Mouse (Mus musculus) cerebellum, adult 2 months (tissue): ENCODE measurements around the gene Unc45a. TPM values are rescaled to one million over a fixed set of nuclear protein-coding genes. Genes with fewer than 3 reads are reported as not detected.
A peak's percentile ranks its signal among the peaks of the same experiment; 100 is the strongest.

Experiments used
- DNase-seq, 2 experiments: peaks; one replicate each; pipeline ENCODE4 v3.0.0; 2021
- H3K27ac ChIP-seq: fragments of 200-500 bp; 2 replicates; pipeline ENCODE4 v1.5.1; 2012; ENCODE audit warnings: low read length, control low read depth, inconsistent platforms; ENCODE audit not compliant: insufficient read depth
- H3K27me3 ChIP-seq: fragments of 200-500 bp; 2 replicates; pipeline ENCODE4 v1.6.1; 2012; ENCODE audit warnings: inconsistent platforms, mild to moderate bottlenecking, low read length, moderate library complexity; ENCODE audit not compliant: control insufficient read depth, insufficient read depth
- H3K4me1 ChIP-seq: fragments of 200-500 bp; 2 replicates; pipeline ENCODE4 v1.6.1; 2011; ENCODE audit warnings: low read length; ENCODE audit not compliant: control insufficient read depth, insufficient read depth
- H3K4me3 ChIP-seq: fragments of 200-500 bp; replicated peaks from 2 replicates; pipeline ENCODE3; 2011; ENCODE audit warnings: mild to moderate bottlenecking, low read depth, low read length, control low read depth; ENCODE audit not compliant: insufficient read depth
- CTCF ChIP-seq: fragments of 200-500 bp; IDR thresholded peaks from 2 replicates; pipeline ENCODE4 v1.5.1; 2011; ENCODE audit warnings: low read depth, mild to moderate bottlenecking, control low read depth, low read length, moderate library complexity, borderline replicate concordance; ENCODE audit not compliant: insufficient read depth
- POLR2A ChIP-seq: fragments of 200-500 bp; IDR thresholded peaks from 2 replicates; pipeline ENCODE4 v1.6.1; 2011; ENCODE audit warnings: low read length, control low read depth, borderline replicate concordance; ENCODE audit not compliant: insufficient read depth
- WGBS: fragments of 180-500 bp; shearing (Covaris S2); methylation state at CpG from one replicate; pipeline ENCODE4 v1.1.7; 2018; 5-methylcytosine and 5-hydroxymethylcytosine counted together
- polyA plus RNA-seq: library from polyadenylated mRNA; depleted of rRNA; stranded (reverse); fragments of >200 nt; gene quantifications from 2 replicates; pipeline ENCODE4 v1.2.3, GENCODE M21; 2012

Gene Unc45a
- polyA plus RNA-seq, 1 experiment = 81.8 TPM

DNA sequence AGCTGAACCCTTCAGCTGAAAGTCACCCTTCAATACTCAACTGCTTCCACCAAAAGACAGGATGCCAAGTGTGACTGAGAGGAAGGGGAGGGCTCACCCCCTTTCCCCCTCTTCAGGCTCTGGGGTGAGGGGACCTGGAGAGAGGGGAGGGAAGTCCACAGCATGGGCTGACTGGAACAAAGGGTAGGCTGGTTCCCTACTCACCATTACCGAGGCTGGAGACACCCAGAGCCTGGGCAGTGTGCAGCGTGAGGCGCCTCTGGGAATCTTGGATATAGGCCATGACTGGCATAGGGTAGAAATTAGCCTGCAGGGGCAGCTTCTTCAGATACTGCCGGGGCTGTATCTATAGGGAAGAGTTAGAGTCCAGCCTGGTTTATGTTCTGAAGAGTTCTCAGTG lies 17.2 kb upstream of the Unc45a start:
- 5% methylated on average over 4 of the region's 4 CpGs for WGBS
- TF ChIP-seq POLR2A (no peak), CTCF (no peak)
- H3K27ac ChIP-seq = no peak overlapping the region
- no peak for DNase-seq
- H3K4me1 ChIP-seq = peaks cover 11% of the 10 kb centered on the region
- no peak overlapping the region for H3K4me3 ChIP-seq
- no peaks in the 10 kb centered on the region for H3K27me3 ChIP-seq

DNA sequence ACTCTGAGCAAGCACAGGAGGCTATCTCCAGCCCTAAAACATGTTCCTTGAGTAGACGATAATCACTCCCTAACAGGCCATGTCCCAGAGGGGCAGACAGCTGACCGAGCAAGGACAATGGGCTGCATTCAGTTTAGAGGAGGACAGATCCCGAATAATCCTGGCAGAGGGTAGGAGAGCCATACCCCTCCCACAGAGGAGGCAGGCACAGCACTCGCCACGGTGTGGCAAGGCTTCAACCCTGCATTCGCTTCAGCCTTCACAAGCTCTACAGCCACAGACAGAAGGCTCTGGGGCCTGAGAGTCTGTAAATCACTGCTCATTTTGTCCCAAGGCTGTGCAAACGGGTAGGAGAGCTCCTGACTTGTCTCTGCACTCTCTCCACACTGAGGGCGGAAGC lies 16.4 kb upstream of the Unc45a start:
- peaks cover 11% of the 10 kb centered on the region for H3K4me1 ChIP-seq
- TF ChIP-seq CTCF (no peak), POLR2A (no peak)
- 23% methylated on average over 8 of the region's 8 CpGs for WGBS
- peak overlapping the region; percentile 34; the same call in 1 of the 2 replicates for H3K27ac ChIP-seq
- peak in 1 of 2 experiments; percentile 43 for DNase-seq
- H3K4me3 ChIP-seq = no peak overlapping the region
- H3K27me3 ChIP-seq = no peaks in the 10 kb centered on the region

- TF ChIP-seq POLR2A (no peak), CTCF (no peak)
- Histone ChIP-seq H3K4me3 (no peak overlapping the region), H3K27ac (peak overlapping the region; percentile 26), H3K4me1 (peaks cover 11% of the 10 kb centered on the region), H3K27me3 (no peaks in the 10 kb centered on the region)
- DNase-seq = peak in 1 of 2 experiments; percentile 45
- WGBS = 36% methylated on average over 13 of the region's 13 CpGs
Observed at GRCm38 (mm10) chr7:80356351-80356750, 15.5 kb upstream of the Unc45a start.

GRCm38 (mm10) chr7:80352920-80353319 lies 12.1 kb upstream of the Unc45a start:
- Histone ChIP-seq H3K4me3 (no peak overlapping the region), H3K27ac (no peak overlapping the region), H3K27me3 (no peaks in the 10 kb centered on the region), H3K4me1 (peaks cover 11% of the 10 kb centered on the region)
- WGBS = 84% methylated on average over 8 of the region's 8 CpGs
- no peak for DNase-seq
- no peak for TF ChIP-seq POLR2A
- no peak for TF ChIP-seq CTCF

DNA sequence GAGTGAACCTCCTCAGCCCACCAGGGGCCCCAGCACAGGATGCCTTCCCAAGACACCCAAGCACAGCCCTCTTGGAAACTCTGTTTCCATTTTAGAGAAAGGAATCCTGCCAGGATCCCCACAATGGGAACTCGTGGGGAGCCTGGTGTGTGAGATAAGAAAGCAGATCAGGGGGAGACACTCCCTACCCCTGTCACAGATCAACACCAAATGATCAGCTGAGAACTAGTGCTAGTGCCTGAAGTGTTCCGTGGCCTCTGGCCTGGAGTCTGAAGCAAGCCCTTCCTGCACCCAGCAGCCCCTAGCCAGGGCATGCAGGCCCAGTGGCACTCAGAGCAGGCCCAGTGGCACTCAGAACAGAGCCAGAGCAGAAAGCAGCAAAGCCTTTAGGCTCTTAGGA lies 10.0 kb upstream of the Unc45a start:
- TF ChIP-seq CTCF = no peak
- no peak for TF ChIP-seq POLR2A
- WGBS = 79% methylated on average over 2 of the region's 2 CpGs
- Histone ChIP-seq H3K4me1 (no peaks in the 10 kb centered on the region), H3K27ac (no peak overlapping the region), H3K27me3 (no peaks in the 10 kb centered on the region), H3K4me3 (no peak overlapping the region)
- no peak for DNase-seq

- H3K27ac ChIP-seq = no peak overlapping the region
- no peak for DNase-seq
- no peak overlapping the region for H3K4me3 ChIP-seq
- peaks cover 6% of the 10 kb centered on the region for H3K4me1 ChIP-seq
- no peaks in the 10 kb centered on the region for H3K27me3 ChIP-seq
- whole genome bisulfite sequencing = 55% methylated on average over 13 of the region's 13 CpGs
- TF ChIP-seq POLR2A (no peak), CTCF (no peak)
Observed at GRCm38 (mm10) chr7:80347670-80348586, 7.1 kb upstream of the Unc45a start.

DNA sequence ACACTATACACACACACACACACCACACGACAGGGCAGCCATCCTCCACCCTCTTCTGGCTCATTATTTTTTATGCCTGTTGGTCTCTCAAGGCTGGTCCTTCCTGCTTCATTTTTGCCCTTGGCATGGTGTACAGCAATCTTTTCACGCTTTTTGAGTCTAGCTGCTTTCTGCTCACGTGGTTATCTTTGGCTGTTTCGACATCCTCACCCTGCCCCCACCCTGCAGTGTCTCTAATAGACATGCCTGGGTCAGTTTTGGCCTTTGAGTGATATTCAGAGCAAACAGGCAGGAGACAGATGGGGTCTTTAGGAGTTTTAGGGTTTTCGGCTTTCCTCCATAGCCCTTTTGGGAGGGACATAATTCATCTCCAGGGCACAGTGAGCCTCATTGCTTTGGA lies 6.0 kb upstream of the Unc45a start:
- DNase-seq = no peak
- Histone ChIP-seq H3K27ac (no peak overlapping the region), H3K4me3 (no peak overlapping the region), H3K4me1 (peaks cover 9% of the 10 kb centered on the region), H3K27me3 (no peaks in the 10 kb centered on the region)
- 30% methylated on average over 5 of the region's 5 CpGs for WGBS
- TF ChIP-seq POLR2A = no peak
- no peak for TF ChIP-seq CTCF

DNA sequence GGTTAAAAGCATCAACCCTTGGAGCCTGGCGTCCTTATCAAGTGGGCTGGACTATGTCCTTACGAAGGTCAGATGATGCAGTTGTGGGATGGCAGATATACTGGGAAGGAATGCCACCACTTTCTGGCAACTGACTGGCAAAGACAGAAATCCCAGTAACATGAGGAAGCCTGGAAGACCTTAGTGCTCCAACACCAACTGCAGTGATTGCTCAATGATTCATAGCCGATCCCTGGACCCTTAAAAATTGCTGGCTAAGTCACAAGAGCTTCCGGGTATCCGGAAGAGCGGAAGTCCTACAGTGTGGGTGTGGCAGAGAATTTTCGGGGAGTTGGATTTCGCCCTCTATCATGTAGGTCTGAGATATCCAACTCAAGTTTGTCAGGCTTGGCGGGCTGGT lies 5.4 kb upstream of the Unc45a start:
- DNase-seq = no peak
- 84% methylated on average over 9 of the region's 9 CpGs for WGBS
- Histone ChIP-seq H3K27ac (no peak overlapping the region), H3K27me3 (no peaks in the 10 kb centered on the region), H3K4me3 (no peak overlapping the region), H3K4me1 (peaks cover 9% of the 10 kb centered on the region)
- TF ChIP-seq CTCF (no peak), POLR2A (no peak)
